Mouse (Mus musculus) brain, embryonic 14.5 days (tissue): ENCODE measurements around the gene Zfp94. TPM values are rescaled to one million over a fixed set of nuclear protein-coding genes. Genes with fewer than 3 reads are reported as not detected.

Source experiments
- DNase-seq: peaks from one replicate; pipeline ENCODE4 v3.0.0-alpha.2; 2011; ENCODE audit warnings: low read depth
- CTCF ChIP-seq: fragments of 200-500 bp; IDR thresholded peaks from 2 replicates; pipeline ENCODE4 v1.5.1; 2012; ENCODE audit warnings: inconsistent platforms, mild to moderate bottlenecking, moderate library complexity, borderline replicate concordance; ENCODE audit not compliant: insufficient read depth, insufficient read length; ENCODE audit errors: extremely low read depth
- POLR2A ChIP-seq: fragments of 200-500 bp; IDR thresholded peaks from 2 replicates; pipeline ENCODE4 v1.6.1; 2012; ENCODE audit warnings: mild to moderate bottlenecking, inconsistent platforms, borderline replicate concordance; ENCODE audit not compliant: poor library complexity, insufficient read depth, insufficient read length, severe bottlenecking; ENCODE audit errors: extremely low read depth
- polyA plus RNA-seq: library from polyadenylated mRNA; depleted of rRNA; stranded (reverse); fragments of >200 nt; gene quantifications from 2 replicates; pipeline ENCODE4 v1.2.3, GENCODE M21; 2012; rRNA removed

Zfp94 gene
- 19.3 and 26.9 TPM in 2 replicates for polyA plus RNA-seq

GRCm38 (mm10) chr7:24316567-24317092 is at the start of gene Zfp94:
Gene Zfp94 (minus strand): TSS chr7:24316666.
- peak; percentile 99 for DNase-seq
- TF ChIP-seq CTCF (no peak), POLR2A (peak; percentile 30; the same call in 1 of the 2 replicates)

- TF ChIP-seq CTCF: no peak
- no peak for TF ChIP-seq POLR2A
- no peak for DNase-seq
Measured at GRCm38 (mm10) chr7:24365258-24366014, 49.0 kb upstream of the Zfp94 start.

- TF ChIP-seq CTCF (peak; percentile 91), POLR2A (no peak)
- peak; percentile 91 for DNase-seq
Measured at GRCm38 (mm10) chr7:24364827-24365226, 48.4 kb upstream of the Zfp94 start.

- DNase-seq: peak; percentile 47
- TF ChIP-seq POLR2A (no peak), CTCF (peak; percentile 55; the same call in 1 of the 2 replicates)
Measured at GRCm38 (mm10) chr7:24363228-24363627, 46.8 kb upstream of the Zfp94 start.

- TF ChIP-seq POLR2A (no peak), CTCF (peak; percentile 23; the same call in 1 of the 2 replicates)
- DNase-seq: no peak
Measured at GRCm38 (mm10) chr7:24361001-24361400, 44.5 kb upstream of the Zfp94 start.

- TF ChIP-seq CTCF: no peak
- no peak for DNase-seq
Measured at GRCm38 (mm10) chr7:24359269-24359668, 42.8 kb upstream of the Zfp94 start.

- DNase-seq: no peak
- peak; percentile 48; the same call in 1 of the 2 replicates for TF ChIP-seq CTCF
- no peak for TF ChIP-seq POLR2A
Measured at GRCm38 (mm10) chr7:24357899-24358298, 41.4 kb upstream of the Zfp94 start.

GRCm38 (mm10) chr7:24356081-24356480 is 39.6 kb upstream of the Zfp94 start:
- DNase-seq: no peak
- TF ChIP-seq CTCF (no peak), POLR2A (no peak)

GRCm38 (mm10) chr7:24355646-24356045 is 39.2 kb upstream of the Zfp94 start:
- no peak for TF ChIP-seq POLR2A
- TF ChIP-seq CTCF: no peak

GRCm38 (mm10) chr7:24348896-24349295 is 32.4 kb upstream of the Zfp94 start, which contains the start of gene Lypd5:
Gene Lypd5 (plus strand): TSS chr7:24349196.
- no peak for DNase-seq
- TF ChIP-seq CTCF (no peak), POLR2A (no peak)

More at GRCm38 (mm10) chr7:24355646-24356045, 39.2 kb upstream of the Zfp94 start:
- DNase-seq: no peak

GRCm38 (mm10) chr7:24346444-24346843 is 30.0 kb upstream of the Zfp94 start:
- TF ChIP-seq CTCF (no peak), POLR2A (no peak)
- DNase-seq: no peak

GRCm38 (mm10) chr7:24343701-24344272 is 27.3 kb upstream of the Zfp94 start:
- no peak for DNase-seq
- TF ChIP-seq POLR2A: no peak
- no peak for TF ChIP-seq CTCF

GRCm38 (mm10) chr7:24338241-24338640 is 21.8 kb upstream of the Zfp94 start:
- no peak for DNase-seq
- TF ChIP-seq POLR2A: no peak
- TF ChIP-seq CTCF: peak; percentile 30; the same call in 1 of the 2 replicates
